Comparison of ENCODE assay signal across 19 mouse cellular contexts in the genomic region with DNA sequence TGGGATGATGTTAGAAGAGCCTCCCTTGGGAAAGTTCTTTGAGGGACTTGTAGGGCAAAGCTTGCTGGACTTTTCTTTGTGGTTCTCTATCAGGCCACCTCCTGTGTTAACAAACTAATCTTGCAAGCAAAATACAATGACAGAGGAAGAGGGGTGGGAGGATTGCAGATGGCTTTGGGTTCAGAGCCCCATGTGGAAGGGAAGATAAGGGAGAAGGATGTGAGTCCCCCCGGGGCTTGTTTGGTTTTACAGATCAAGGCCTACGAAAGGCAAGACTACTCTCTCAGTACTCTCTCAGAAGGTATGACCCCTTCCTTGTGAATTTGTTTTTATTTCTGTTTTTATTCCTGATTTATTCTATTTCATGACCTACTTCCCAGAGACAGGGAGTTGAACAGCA.
DNase-seq lines count a peak whose midpoint lies in the region; ATAC-seq lines count a peak whose summit lies in the region.
"Had no signal": no experiment of that assay in that cellular context is flagged by ENCODE, and none has a peak within 500 bp of the region (broad histone marks: within the 10 kb centered on the region; RNA-seq: fewer than 3 reads in every experiment).

No protein-coding gene starts in this region.

- H3K27me3 ChIP-seq in liver, embryonic 11.5 days (replicated peaks; ENCODE audit: control insufficient read depth, insufficient read depth, low read length): no peaks in the 10 kb centered on the region
- H3K27me3 ChIP-seq: embryonic facial prominence, embryonic 12.5 days; forebrain, embryonic 13.5 days; forebrain, embryonic 15.5 days had no signal

- peak; percentile 26; the same call in 1 of the 2 replicates for ATAC-seq in liver, embryonic 11.5 days (replicated peaks; ENCODE audit: low FRiP score)
- ATAC-seq in megakaryocyte progenitor cell, adult 5-6 weeks (replicated peaks; ENCODE audit: poor library complexity): peak; percentile 66
- ATAC-seq: forebrain, embryonic 13.5 days; forebrain, embryonic 15.5 days; forebrain, postnatal 0 days had no signal

- WGBS in liver, embryonic 11.5 days: 21% methylated on average over 2 of the region's 2 CpGs

- H3K9ac ChIP-seq in liver, embryonic 11.5 days (ENCODE audit: low read depth, low read length): no peak overlapping the region
- H3K9ac ChIP-seq: embryonic facial prominence, embryonic 12.5 days; forebrain, embryonic 13.5 days; forebrain, embryonic 15.5 days; forebrain, postnatal 0 days had no signal

- H3K4me3 ChIP-seq in liver, embryonic 11.5 days (ENCODE audit: low read depth, low read length): no peak overlapping the region
- H3K4me3 ChIP-seq: embryonic facial prominence, embryonic 10.5 days; embryonic facial prominence, embryonic 12.5 days; forebrain, embryonic 13.5 days; forebrain, embryonic 15.5 days had no signal

- H3K27ac ChIP-seq in liver, embryonic 11.5 days (ENCODE audit: low read depth, low read length): no peak overlapping the region
- H3K27ac ChIP-seq: embryonic facial prominence, embryonic 10.5 days; embryonic facial prominence, embryonic 12.5 days; forebrain, embryonic 13.5 days; forebrain, embryonic 15.5 days had no signal

- H3K9me3 ChIP-seq in liver, embryonic 11.5 days (ENCODE audit: control insufficient read depth, low read length): no peaks in the 10 kb centered on the region
- H3K9me3 ChIP-seq: embryonic facial prominence, embryonic 12.5 days; forebrain, embryonic 13.5 days; forebrain, embryonic 15.5 days had no signal

- no peak overlapping the region for H3K4me2 ChIP-seq in liver, embryonic 11.5 days
- H3K4me2 ChIP-seq: embryonic facial prominence, embryonic 12.5 days; forebrain, embryonic 13.5 days; forebrain, embryonic 15.5 days had no signal

- no peaks in the 10 kb centered on the region for H3K4me1 ChIP-seq in liver, embryonic 11.5 days (replicated peaks; ENCODE audit: control insufficient read depth, insufficient read depth, low read length)
- H3K4me1 ChIP-seq: embryonic facial prominence, embryonic 12.5 days; forebrain, embryonic 13.5 days; forebrain, embryonic 15.5 days had no signal

- H3K36me3 ChIP-seq in liver, embryonic 11.5 days (ENCODE audit: control insufficient read depth, insufficient read depth, low read length): no peaks in the 10 kb centered on the region
- H3K36me3 ChIP-seq: embryonic facial prominence, embryonic 10.5 days; embryonic facial prominence, embryonic 12.5 days; forebrain, embryonic 15.5 days had no signal

- no peak for DNase-seq in liver, embryonic 11.5 days (ENCODE audit: low spot score)
- no peak for DNase-seq in liver
- no peak for DNase-seq in natural killer cell, adult 2 months (ENCODE audit: low spot score in 2 of 2)
- DNase-seq in urinary bladder, adult 18-20 months (ENCODE audit: low spot score in 2 of 2): no peak
- DNase-seq: adrenal gland, adult 2 months; adrenal gland, postnatal 10 days; adrenal gland, postnatal 25 days; cerebellum, adult 11 months; cerebellum, adult 18-20 months; cerebellum, adult 8-10 months; cerebellum, adult 9-11 months; cerebellum, postnatal 14 days; cerebellum, postnatal 36 days; forebrain, postnatal 0 days had no signal
